Mouse (Mus musculus) C2C12 (cell line): ENCODE measurements around the gene Ly75.

Experiments
- CEBPB ChIP-seq: IDR thresholded peaks from one replicate; pipeline ENCODE4 v1.6.1; 2011; ENCODE audit warnings: low read depth, mild to moderate bottlenecking, control low read depth, moderate library complexity
- CTCF ChIP-seq: IDR thresholded peaks from one replicate; pipeline ENCODE4 v1.5.1; 2011; ENCODE audit not compliant: control insufficient read depth, insufficient read depth, insufficient read length
- MAX ChIP-seq: IDR thresholded peaks from one replicate; pipeline ENCODE4 v1.6.1; 2011; ENCODE audit warnings: mild to moderate bottlenecking, control low read depth

GRCm38 (mm10) chr2:60365138-60365775 lies 17.8 kb downstream of the Ly75 start:
- TF ChIP-seq CTCF: no peak
- TF ChIP-seq CEBPB: no peak
- no peak for TF ChIP-seq MAX
